8 mouse cellular contexts compared by ENCODE assay signal in genomic region chr3:83763551-83764548, GRCm38 (mm10). TPM values are rescaled to one million over a fixed set of nuclear protein-coding genes. Genes with fewer than 3 reads are reported as not detected.
DNase-seq lines count a peak whose midpoint lies in the region; ATAC-seq and TF ChIP-seq lines count a peak whose summit lies in the region.

No protein-coding gene starts in this region.

- intact Hi-C loops in left cerebral cortex, postnatal 14 days (cut with DNase I): loop anchor here (5.0 kb wide), 1 partner anchor 477 kb away; no protein-coding TSS in a partner anchor

- peaks cover 61% of the 10 kb centered on the region for H3K4me1 ChIP-seq in embryonic facial prominence, embryonic 10.5 days
- no peaks in the 10 kb centered on the region; the same call in 1 of the 2 replicates for H3K4me1 ChIP-seq in intestine, postnatal 0 days (replicated peaks; ENCODE audit: control insufficient read depth, insufficient read depth, low read length)

- peak overlapping the region; percentile 75 for H3K4me2 ChIP-seq in intestine, postnatal 0 days (replicated peaks; ENCODE audit: low read depth)

- H3K27ac ChIP-seq in embryonic facial prominence, embryonic 10.5 days (replicated peaks): peak overlapping the region; percentile 95
- H3K27ac ChIP-seq in intestine, postnatal 0 days (ENCODE audit: low read depth, low read length): no peak overlapping the region

- ATAC-seq in intestine, postnatal 0 days: peak; percentile 55; the same call in 1 of the 2 replicates
- peak; percentile 90 for ATAC-seq in megakaryocyte progenitor cell, adult 5-6 weeks (replicated peaks; ENCODE audit: poor library complexity)

- TF ChIP-seq CTCF in intestine, postnatal 0 days (IDR thresholded peaks at IDR 0.05; ENCODE audit: low read depth): peak; percentile 86

- H3K9me3 ChIP-seq in embryonic facial prominence, embryonic 10.5 days: no peaks in the 10 kb centered on the region
- H3K9me3 ChIP-seq in intestine, postnatal 0 days (ENCODE audit: control insufficient read depth): no peaks in the 10 kb centered on the region

- peak overlapping the region; percentile 17; the same call in 1 of the 2 replicates for H3K9ac ChIP-seq in intestine, postnatal 0 days (ENCODE audit: low read depth, low read length)

- peaks cover 2% of the 10 kb centered on the region; the same call in 1 of the 2 replicates for H3K36me3 ChIP-seq in embryonic facial prominence, embryonic 10.5 days (replicated peaks)
- no peaks in the 10 kb centered on the region for H3K36me3 ChIP-seq in intestine, postnatal 0 days (ENCODE audit: control insufficient read depth, insufficient read depth)

- peak; percentile 65 to 71 for DNase-seq in adrenal gland, adult 18-20 months (ENCODE audit: low spot score in 2 of 2)
- peak; percentile 92 for DNase-seq in embryonic facial prominence, embryonic 10.5 days (ENCODE audit: low spot score)
- peak; percentile 95 for DNase-seq in heart, adult 11 months
- peak; percentile 80 to 84 for DNase-seq in left cerebral cortex, postnatal 14 days (ENCODE audit: low spot score in 2 of 2)
- peak; percentile 83 for DNase-seq in right cerebral cortex, postnatal 14 days
- peak; percentile 74 to 87 for DNase-seq in urinary bladder, postnatal 4 days (ENCODE audit: low spot score in 2 of 2)

- peak overlapping the region; percentile 56 for H3K4me3 ChIP-seq in embryonic facial prominence, embryonic 10.5 days
- H3K4me3 ChIP-seq in intestine, postnatal 0 days (ENCODE audit: low read depth, low read length): peak overlapping the region; percentile 36

- H3K27me3 ChIP-seq in embryonic facial prominence, embryonic 10.5 days (replicated peaks; ENCODE audit: low read depth, poor library complexity, severe bottlenecking): peaks cover 43% of the 10 kb centered on the region
- H3K27me3 ChIP-seq in intestine, postnatal 0 days (replicated peaks; ENCODE audit: control insufficient read depth, insufficient read depth, low read length): peaks cover 52% of the 10 kb centered on the region

- WGBS in embryonic facial prominence, embryonic 10.5 days: 8% methylated on average over 40 of the region's 40 CpGs
- 6% methylated on average over 40 of the region's 40 CpGs for WGBS in intestine, postnatal 0 days

RNA-seq across cellular contexts. Expression of gene Sfrp2, which starts 2.3 kb away (rescaled TPM):
- total RNA-seq in adrenal gland, adult 18-20 months (2021): 1 to 10 TPM; 2.6 to 6.5 TPM
- 153 and 166 TPM in 2 replicates for polyA plus RNA-seq in embryonic facial prominence, embryonic 10.5 days (2016; fragmentation: Nextera tagmentation; extraction: Ambion mirVana)
- polyA plus RNA-seq in intestine, postnatal 0 days (2015; fragmentation: Nextera tagmentation; extraction: Ambion mirVana): 15.8 and 20.7 TPM in 2 replicates
- total RNA-seq in left cerebral cortex, postnatal 14 days (2021): 1 to 10 TPM; 4.2 to 5.7 TPM
- not detected in 2 replicates for total RNA-seq in megakaryocyte progenitor cell, adult 5-6 weeks (2015)
- not detected in 2 replicates for total RNA-seq in megakaryocyte progenitor cell, adult 5-6 weeks (2017)
